Mouse (Mus musculus): ENCODE results near the gene Pex16. TPM values are rescaled to one million over a fixed set of nuclear protein-coding genes. Genes with fewer than 3 reads are reported as not detected.

Pex16 gene
- polyA plus RNA-seq, 1 experiment from 2014 or later = 25.0 TPM

GRCm38 (mm10) chr2:92411705-92412104 is 37.2 kb downstream of the Pex16 start:
- Histone ChIP-seq H3K4me3 (no peak overlapping the region), H3K4me1 (no peaks in the 10 kb centered on the region), H3K27me3 (no peaks in the 10 kb centered on the region), H3K4me2 (replicated peaks) (no peak overlapping the region), H3K9me3 (replicated peaks) (no peaks in the 10 kb centered on the region), H3K36me3 (peaks cover 95% of the 10 kb centered on the region), H3K27ac (no peak overlapping the region), H3K9ac (no peak overlapping the region)
- 91% methylated on average over 10 of the region's 10 CpGs for WGBS
- no peak for ATAC-seq (ENCODE audit: low FRiP score)

- H3K4me3 ChIP-seq = no peak overlapping the region
- H3K9ac ChIP-seq = no peak overlapping the region
- H3K4me1 ChIP-seq = peaks cover 36% of the 10 kb centered on the region
- no peaks in the 10 kb centered on the region for H3K9me3 ChIP-seq (replicated peaks)
- H3K27ac ChIP-seq = no peak overlapping the region
- H3K27me3 ChIP-seq = no peaks in the 10 kb centered on the region
- H3K4me2 ChIP-seq (replicated peaks) = no peak overlapping the region
- no peak for ATAC-seq (ENCODE audit: low FRiP score)
- peaks cover 78% of the 10 kb centered on the region for H3K36me3 ChIP-seq
- 95% methylated on average over 7 of the region's 7 CpGs for WGBS
Measured at GRCm38 (mm10) chr2:92421723-92422387, 47.4 kb downstream of the Pex16 start.

- Histone ChIP-seq H3K27ac (no peak overlapping the region), H3K27me3 (no peaks in the 10 kb centered on the region), H3K36me3 (peaks cover 74% of the 10 kb centered on the region), H3K9me3 (replicated peaks) (no peaks in the 10 kb centered on the region), H3K9ac (no peak overlapping the region), H3K4me1 (peaks cover 40% of the 10 kb centered on the region), H3K4me2 (replicated peaks) (no peak overlapping the region), H3K4me3 (no peak overlapping the region)
- 75% methylated on average over 10 of the region's 10 CpGs for WGBS
- ATAC-seq (ENCODE audit: low FRiP score) = no peak
Measured at GRCm38 (mm10) chr2:92422388-92423135, 48.1 kb downstream of the Pex16 start.

- WGBS = 93% methylated on average over 9 of the region's 9 CpGs
- ATAC-seq (ENCODE audit: low FRiP score) = no peak
- no peak overlapping the region for H3K4me2 ChIP-seq (replicated peaks)
- peaks cover 68% of the 10 kb centered on the region for H3K36me3 ChIP-seq
- H3K4me1 ChIP-seq = peaks cover 43% of the 10 kb centered on the region
- H3K9ac ChIP-seq = no peak overlapping the region
- H3K27ac ChIP-seq = no peak overlapping the region; the same call in 1 of the 2 replicates
- H3K9me3 ChIP-seq (replicated peaks) = no peaks in the 10 kb centered on the region
- H3K4me3 ChIP-seq = no peak overlapping the region
- H3K27me3 ChIP-seq = no peaks in the 10 kb centered on the region
Measured at GRCm38 (mm10) chr2:92423156-92423555, 48.7 kb downstream of the Pex16 start.

GRCm38 (mm10) chr2:92423702-92424461 is 49.4 kb downstream of the Pex16 start:
- 65% methylated on average over 9 of the region's 9 CpGs for WGBS
- peaks cover 62% of the 10 kb centered on the region for H3K36me3 ChIP-seq
- H3K4me2 ChIP-seq (replicated peaks) = no peak overlapping the region
- no peaks in the 10 kb centered on the region for H3K9me3 ChIP-seq (replicated peaks)
- H3K4me3 ChIP-seq = no peak overlapping the region
- H3K27ac ChIP-seq = peak overlapping the region; percentile 82
- H3K27me3 ChIP-seq = no peaks in the 10 kb centered on the region
- peak overlapping the region; percentile 32; the same call in 1 of the 2 replicates for H3K9ac ChIP-seq
- ATAC-seq (ENCODE audit: low FRiP score) = 0 out of 2 replicates have a peak, but pooled peaks have one; percentile 44
- peaks cover 50% of the 10 kb centered on the region for H3K4me1 ChIP-seq

GRCm38 (mm10) chr2:92424462-92425308 is 50.2 kb downstream of the Pex16 start:
- WGBS = 42% methylated on average over 9 of the region's 9 CpGs
- H3K9ac ChIP-seq = no peak overlapping the region
- peaks cover 56% of the 10 kb centered on the region for H3K4me1 ChIP-seq
- ATAC-seq (ENCODE audit: low FRiP score) = peak; percentile 79
- peaks cover 55% of the 10 kb centered on the region for H3K36me3 ChIP-seq
- H3K27me3 ChIP-seq = no peaks in the 10 kb centered on the region
- H3K27ac ChIP-seq = peak overlapping the region; percentile 82
- no peak overlapping the region for H3K4me2 ChIP-seq (replicated peaks)
- no peaks in the 10 kb centered on the region for H3K9me3 ChIP-seq (replicated peaks)
- H3K4me3 ChIP-seq = no peak overlapping the region

- H3K36me3 ChIP-seq = peaks cover 48% of the 10 kb centered on the region
- H3K4me1 ChIP-seq = peaks cover 60% of the 10 kb centered on the region
- H3K4me2 ChIP-seq (replicated peaks) = no peak overlapping the region
- H3K9ac ChIP-seq = no peak overlapping the region
- H3K4me3 ChIP-seq = no peak overlapping the region
- H3K9me3 ChIP-seq (replicated peaks) = no peaks in the 10 kb centered on the region
- ATAC-seq (ENCODE audit: low FRiP score) = no peak; the same call in 1 of the 2 replicates
- WGBS = 69% methylated on average over 4 of the region's 4 CpGs
- peak overlapping the region; percentile 82 for H3K27ac ChIP-seq
- no peaks in the 10 kb centered on the region for H3K27me3 ChIP-seq
Measured at GRCm38 (mm10) chr2:92425366-92425765, 50.9 kb downstream of the Pex16 start.

- Histone ChIP-seq H3K9me3 (replicated peaks) (no peaks in the 10 kb centered on the region), H3K36me3 (peaks cover 38% of the 10 kb centered on the region), H3K4me1 (peaks cover 71% of the 10 kb centered on the region), H3K4me3 (no peak overlapping the region), H3K27ac (no peak overlapping the region; the same call in 1 of the 2 replicates), H3K27me3 (no peaks in the 10 kb centered on the region), H3K9ac (no peak overlapping the region), H3K4me2 (replicated peaks) (no peak overlapping the region)
- ATAC-seq (ENCODE audit: low FRiP score) = no peak
- 79% methylated on average over 3 of the region's 3 CpGs for WGBS
Measured at GRCm38 (mm10) chr2:92426426-92426825, 52.0 kb downstream of the Pex16 start.

- WGBS = 66% methylated on average over 6 of the region's 6 CpGs
- Histone ChIP-seq H3K4me2 (replicated peaks) (no peak overlapping the region), H3K9ac (no peak overlapping the region), H3K27ac (no peak overlapping the region), H3K4me3 (no peak overlapping the region), H3K36me3 (peaks cover 23% of the 10 kb centered on the region), H3K9me3 (replicated peaks) (no peaks in the 10 kb centered on the region), H3K27me3 (no peaks in the 10 kb centered on the region), H3K4me1 (peaks cover 85% of the 10 kb centered on the region)
- ATAC-seq (ENCODE audit: low FRiP score) = no peak
Measured at GRCm38 (mm10) chr2:92427882-92428281, 53.4 kb downstream of the Pex16 start.

GRCm38 (mm10) chr2:92430089-92430488 is 55.6 kb downstream of the Pex16 start:
- Histone ChIP-seq H3K36me3 (peaks cover 6% of the 10 kb centered on the region; the same call in 1 of the 2 replicates), H3K27ac (no peak overlapping the region), H3K4me2 (replicated peaks) (no peak overlapping the region), H3K9me3 (replicated peaks) (no peaks in the 10 kb centered on the region), H3K27me3 (peaks cover under 1% of the 10 kb centered on the region; the same call in 1 of the 2 replicates), H3K9ac (no peak overlapping the region), H3K4me1 (peaks cover 79% of the 10 kb centered on the region), H3K4me3 (no peak overlapping the region)
- 95% methylated on average over 2 of the region's 2 CpGs for WGBS
- ATAC-seq (ENCODE audit: low FRiP score) = no peak
